Mouse (Mus musculus): ENCODE measurements at regions not wholly inside any gene's neighbourhood (a gene's known extent, or its start where the extent isn't known, plus 50 kb on each side); places are given as distances from the start of the nearest gene placed in this dataset.

DNA sequence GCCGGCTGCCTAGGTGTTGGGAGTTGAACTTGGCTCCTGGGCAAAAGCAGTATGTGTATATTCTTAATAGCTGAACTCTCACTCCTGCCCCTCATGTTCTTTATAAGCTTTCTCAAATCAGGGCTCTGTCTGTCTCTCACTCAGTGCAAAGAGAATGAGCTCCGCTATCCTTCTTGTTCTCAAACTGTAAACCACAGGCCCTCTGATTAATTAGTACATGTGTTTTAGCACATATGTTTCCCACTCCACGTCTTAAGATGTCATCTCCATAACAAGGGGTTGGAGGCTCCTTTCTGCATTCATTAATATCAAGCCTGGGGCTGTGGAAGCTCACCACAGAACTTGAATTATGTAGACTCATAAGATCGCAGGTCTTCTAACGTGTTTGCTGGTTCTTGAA is 104.7 kb downstream of the Nsun3 start:
- TF ChIP-seq USF1 (IDR thresholded peaks at IDR 0.05; ENCODE audit: low read depth) = no peak
- no peak for TF ChIP-seq POLR2A (IDR thresholded peaks at IDR 0.05; ENCODE audit: insufficient read length, low read depth)
- TF ChIP-seq TCF12 (IDR thresholded peaks at IDR 0.05; ENCODE audit: insufficient read depth, poor library complexity, severe bottlenecking) = no peak
- TF ChIP-seq MYOG (IDR thresholded peaks at IDR 0.05; ENCODE audit: control insufficient read depth in 1 of 3, insufficient read depth in 1 of 3, insufficient read length in 2 of 3, low read depth in 2 of 3) = no peak
- TF ChIP-seq MAX (IDR thresholded peaks at IDR 0.05; ENCODE audit: low read depth) = no peak
- no peak for TF ChIP-seq SRF (IDR thresholded peaks at IDR 0.05; ENCODE audit: control insufficient read depth, insufficient read length, low read depth)
- no peak for TF ChIP-seq CEBPB (IDR thresholded peaks at IDR 0.05; ENCODE audit: insufficient read depth, poor library complexity, severe bottlenecking)
- TF ChIP-seq POLR2AphosphoS2 (IDR thresholded peaks at IDR 0.05; ENCODE audit: insufficient read length, low read depth) = no peak
